Mouse (Mus musculus) thymus, postnatal 4 days (tissue): ENCODE data around the gene H3f3a.
A peak's percentile ranks its signal among the peaks of the same experiment; 100 is the strongest.

Experiments used
- DNase-seq: peaks from one replicate; pipeline ENCODE4 v3.0.0; 2021

Gene H3f3a

DNA sequence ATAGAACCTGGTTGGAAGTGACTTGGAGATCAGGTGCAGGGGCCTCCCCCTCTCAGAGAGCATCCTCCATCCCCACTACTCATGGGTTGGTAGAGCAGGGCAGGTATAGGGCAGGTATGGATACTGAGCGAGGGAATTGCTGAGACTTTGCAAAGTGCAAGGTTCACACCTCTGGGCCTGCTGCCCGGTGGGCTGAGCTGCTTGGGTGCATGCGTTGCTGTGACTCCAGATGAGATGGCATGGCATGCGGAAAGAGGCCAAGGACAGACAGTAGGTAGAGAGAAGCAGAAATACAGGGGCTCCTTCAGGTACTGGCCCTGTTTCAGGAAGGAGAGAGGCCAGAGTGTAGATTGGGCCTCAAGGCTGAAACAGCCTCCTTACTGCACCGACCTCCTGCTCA lies 32.5 kb downstream of the H3f3a start:
- no peak for DNase-seq

DNA sequence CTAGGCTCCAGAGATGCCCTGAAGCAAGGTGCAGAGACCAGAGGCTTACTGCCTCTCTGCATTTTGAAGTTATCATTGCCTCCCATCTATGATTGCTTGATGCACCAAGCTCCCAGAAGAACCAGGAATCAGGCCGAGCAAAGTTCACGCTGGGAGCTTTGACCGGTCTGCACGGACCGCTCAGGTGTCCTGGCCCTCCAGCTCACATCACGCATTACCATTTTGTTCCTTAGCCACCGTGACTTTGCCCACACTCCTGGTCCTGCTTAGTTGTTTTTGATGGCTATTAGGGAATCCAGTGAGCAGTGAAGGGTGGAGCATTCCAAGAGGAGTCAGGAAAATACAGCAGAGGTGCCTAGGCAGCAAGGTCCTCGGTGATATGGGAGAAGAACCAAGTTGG lies 33.5 kb downstream of the H3f3a start:
- no peak for DNase-seq

DNA sequence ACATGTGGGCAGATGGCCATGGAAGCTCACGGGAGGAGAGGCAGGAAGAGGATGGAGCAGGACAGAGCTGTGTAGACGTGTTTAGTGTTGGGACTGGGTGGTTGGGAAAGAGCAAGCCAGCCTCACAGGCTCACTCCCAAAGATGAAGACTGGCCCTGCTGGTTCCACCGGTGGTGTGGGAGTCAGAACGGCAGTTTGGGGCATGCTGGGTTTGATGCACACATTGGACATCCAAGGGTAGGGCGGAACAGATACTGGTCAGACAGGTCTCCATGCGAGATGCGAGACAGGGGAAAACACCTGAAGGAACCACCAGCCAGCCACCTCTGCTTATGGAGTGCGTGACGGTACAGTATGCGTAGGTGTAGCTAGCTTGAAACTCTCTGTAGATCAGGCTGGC lies 34.8 kb downstream of the H3f3a start:
- DNase-seq: no peak

DNA sequence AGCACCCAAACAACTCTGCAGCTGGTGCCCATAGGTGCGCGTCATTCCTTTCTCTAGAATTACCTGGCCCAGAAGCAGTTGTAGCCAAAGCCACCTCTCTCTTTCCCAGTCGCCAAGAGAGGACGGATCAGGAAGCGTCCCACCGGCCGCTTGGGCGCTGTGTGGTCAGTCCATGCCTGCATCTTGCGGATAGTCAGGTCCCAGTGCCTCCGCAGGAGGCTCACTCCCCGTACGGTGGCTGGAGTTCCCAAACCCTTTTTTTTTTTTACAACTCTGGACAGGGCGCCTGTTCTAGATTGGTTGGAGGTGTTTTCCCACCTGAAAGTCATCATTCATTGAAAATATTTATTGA lies 35.4 kb downstream of the H3f3a start:
- DNase-seq: no peak

DNA sequence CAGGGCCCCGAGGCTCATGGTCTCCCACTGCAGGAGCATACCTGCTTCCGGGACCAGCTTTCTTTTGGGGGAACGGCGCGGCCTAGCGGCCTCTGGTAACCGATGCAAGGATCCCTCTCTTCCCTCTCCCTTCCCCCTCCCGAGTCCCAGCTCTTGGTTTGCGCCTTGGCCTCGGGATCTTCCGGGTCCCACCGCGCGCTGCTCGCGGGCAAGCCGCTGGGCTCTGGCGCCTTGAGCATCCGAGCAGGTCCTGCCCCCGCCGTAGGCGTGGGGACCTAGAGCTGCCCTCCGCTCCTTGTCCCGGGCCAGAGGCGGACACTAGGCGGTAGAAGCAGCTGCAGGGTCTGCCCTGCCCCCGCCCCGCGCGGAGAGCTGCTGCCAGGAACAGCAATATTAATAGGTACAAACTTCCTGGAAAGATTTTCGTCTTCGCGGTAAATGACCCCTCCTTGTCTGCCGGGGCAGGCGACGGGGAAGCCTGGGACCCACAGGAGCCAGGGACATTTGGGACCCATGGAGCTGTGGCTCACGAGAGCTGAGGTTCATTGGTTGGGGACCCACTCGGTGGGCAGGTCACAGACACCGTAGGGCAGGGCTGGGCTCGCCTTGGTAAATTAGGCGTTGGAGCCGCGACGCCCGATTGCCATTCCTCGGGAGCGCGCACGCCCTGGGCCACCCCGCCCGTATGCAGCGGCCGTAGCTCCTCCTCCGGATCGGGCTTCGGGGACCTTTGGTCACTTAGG lies 35.9 kb downstream of the H3f3a start:
- peak; percentile 85 for DNase-seq

DNA sequence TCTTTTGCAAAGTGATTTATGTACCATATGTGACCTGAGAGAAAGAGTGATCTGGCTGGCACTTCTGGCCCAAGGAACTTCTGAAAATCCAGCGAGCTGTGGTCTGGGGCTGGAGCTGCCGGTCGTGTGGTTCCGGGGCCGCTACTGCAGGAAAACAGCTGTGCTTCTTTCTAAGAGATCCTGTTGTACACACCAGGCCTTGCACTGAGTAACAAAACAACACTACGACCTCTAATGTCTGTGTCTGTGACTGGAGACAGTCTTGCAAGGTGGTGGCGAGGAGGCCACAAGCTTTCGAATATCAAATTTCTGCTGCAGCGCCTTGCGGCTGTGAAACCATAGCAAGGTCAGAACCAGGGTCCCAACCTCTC lies 36.5 kb downstream of the H3f3a start:
- DNase-seq: no peak

DNA sequence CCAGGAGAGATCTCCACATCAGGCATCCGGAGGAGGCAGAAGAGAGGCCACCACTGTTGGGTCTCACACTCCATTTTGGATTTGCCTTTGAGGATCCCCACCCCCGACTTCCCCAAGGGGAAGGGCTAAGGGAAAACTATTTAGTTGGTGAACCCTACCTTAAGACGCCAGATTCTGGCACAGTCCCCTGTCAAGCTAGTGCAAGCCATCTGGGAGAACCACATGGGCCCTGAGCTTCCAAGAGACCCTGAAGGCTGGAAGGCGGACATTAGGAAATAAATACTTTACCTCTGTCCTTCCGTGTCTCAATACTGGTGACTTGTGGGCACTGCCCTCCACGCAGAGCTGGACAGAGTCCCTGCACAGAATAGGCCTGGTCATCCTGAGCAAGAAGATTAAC lies 37.2 kb downstream of the H3f3a start:
- peak; percentile 21 for DNase-seq

DNA sequence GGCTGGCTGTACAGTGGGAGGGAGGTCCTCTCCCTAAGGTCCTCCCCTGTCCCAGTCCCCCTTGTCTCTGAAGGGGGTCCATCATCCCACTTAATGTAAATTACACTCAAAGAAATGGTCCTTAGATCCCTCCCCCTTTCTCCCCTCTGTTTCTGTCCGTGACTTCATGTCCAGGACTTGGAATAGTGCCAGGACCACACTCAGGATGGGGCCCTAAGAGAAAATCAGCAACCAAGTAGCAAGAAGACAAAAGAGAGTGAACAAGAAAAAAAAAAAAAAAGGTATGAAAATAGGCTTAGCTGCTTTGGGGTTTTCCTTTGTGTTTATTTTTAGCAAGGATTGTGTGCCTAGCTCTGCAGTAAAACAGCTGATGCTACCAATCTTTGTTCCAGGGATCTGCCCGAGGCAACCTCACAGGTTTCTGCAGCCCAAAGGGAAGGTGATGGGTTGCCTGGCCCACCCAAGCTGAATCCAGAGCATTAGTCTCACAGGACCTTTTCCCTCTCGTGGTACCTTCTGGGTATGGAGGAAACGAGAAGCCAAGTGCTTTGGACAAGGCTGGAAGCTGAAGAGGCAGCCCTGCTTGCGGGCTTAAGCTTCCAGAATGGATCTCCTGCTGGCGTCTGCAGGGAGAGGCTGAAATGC lies 37.8 kb downstream of the H3f3a start:
- no peak for DNase-seq

DNA sequence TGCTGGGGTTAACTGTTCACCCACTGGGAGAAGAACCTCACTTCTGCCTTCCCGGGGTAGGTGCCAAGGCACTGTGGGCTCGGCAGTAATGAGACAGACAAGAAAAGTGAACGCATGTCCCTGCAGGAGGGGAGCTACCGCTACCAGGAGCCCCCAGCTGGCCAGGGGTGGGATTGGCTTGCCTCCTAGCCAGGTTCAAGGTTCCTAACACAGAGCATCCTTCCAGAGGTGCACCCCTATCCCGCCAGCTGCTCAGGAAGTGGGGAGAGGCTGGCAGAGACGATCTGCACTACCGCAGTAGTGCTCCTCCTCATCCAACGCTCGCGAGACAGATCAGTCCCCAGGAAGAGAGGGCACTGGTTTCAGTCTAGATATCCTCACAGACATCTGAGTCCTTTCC lies 38.4 kb downstream of the H3f3a start:
- peak; percentile 56 for DNase-seq

DNA sequence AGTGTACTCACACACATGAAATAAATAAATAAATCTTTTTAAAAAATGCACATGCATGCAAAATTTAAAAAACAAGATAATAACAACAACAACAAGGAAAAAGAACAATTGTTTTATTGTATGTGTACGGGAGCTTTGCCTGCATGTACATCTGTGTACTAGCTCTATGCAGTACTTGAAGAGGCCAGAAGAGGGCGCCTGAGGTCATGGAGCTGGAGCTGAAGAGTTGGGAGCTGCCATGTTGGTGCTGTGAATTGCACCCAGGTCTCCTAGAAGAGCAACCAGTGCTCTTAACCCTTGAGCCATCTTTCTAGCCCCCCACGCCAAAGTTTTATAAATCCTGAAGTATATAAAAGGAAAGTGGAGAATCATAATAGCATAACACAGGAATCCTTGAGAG lies 39.1 kb downstream of the H3f3a start:
- DNase-seq: peak; percentile 69

DNA sequence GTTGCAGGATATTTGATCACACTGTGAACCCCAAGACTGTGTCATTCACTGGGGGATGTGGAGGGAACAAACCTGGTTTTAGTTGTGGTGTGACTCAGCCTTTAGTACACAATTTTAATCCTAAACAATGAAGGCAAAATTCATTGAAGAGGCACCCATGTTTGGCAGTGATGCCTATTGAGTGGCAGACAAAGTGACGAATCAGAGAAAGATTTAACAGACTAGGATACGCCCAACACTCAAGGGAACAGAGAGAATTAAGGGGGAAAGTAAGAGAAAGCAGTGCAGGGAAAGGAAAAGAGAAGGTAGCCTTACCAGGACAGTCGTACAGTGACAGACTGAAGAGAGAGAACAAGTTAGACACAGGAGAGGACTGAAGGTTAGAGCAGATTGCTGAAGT lies 41.5 kb downstream of the H3f3a start:
- DNase-seq: no peak

DNA sequence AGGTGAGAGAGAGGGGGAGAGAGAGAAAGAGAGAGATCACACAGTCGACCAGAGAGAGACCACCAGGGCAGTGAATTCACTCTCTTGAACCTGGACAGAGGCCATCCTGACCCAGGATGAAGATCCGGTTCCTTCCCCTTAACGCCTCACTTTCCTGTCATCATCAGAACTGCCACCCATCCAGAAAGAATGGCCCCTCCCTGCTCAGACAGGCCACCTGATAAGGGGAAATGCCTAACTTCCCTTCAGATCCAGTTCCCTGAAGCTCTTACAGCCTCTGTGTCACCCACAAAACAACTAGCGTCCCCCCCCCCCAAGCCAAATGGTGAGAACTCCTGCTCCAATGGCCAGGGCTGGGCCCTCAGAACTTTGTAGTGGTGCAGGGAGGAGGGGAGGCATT lies 42.0 kb downstream of the H3f3a start:
- DNase-seq: no peak

DNA sequence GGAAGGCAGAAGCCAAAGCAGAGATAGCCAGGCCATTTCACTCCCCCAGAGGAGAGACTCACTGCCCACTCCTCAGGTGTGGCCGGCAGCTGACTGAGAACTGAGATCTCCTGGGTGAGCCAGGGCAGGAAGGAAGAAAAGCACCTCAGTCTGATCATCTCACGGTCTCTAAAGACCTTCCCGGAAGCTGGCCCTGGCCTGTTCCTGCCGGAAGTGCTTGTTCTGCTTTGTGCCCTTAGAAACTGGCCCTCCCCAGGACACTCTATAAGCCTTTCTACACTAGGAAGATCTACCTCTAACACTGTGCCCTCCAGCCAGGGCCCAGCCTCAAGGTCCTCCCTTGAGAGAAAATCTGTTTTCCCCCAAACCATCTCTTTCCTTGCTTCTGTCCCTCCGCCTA lies 42.4 kb downstream of the H3f3a start:
- no peak for DNase-seq

DNA sequence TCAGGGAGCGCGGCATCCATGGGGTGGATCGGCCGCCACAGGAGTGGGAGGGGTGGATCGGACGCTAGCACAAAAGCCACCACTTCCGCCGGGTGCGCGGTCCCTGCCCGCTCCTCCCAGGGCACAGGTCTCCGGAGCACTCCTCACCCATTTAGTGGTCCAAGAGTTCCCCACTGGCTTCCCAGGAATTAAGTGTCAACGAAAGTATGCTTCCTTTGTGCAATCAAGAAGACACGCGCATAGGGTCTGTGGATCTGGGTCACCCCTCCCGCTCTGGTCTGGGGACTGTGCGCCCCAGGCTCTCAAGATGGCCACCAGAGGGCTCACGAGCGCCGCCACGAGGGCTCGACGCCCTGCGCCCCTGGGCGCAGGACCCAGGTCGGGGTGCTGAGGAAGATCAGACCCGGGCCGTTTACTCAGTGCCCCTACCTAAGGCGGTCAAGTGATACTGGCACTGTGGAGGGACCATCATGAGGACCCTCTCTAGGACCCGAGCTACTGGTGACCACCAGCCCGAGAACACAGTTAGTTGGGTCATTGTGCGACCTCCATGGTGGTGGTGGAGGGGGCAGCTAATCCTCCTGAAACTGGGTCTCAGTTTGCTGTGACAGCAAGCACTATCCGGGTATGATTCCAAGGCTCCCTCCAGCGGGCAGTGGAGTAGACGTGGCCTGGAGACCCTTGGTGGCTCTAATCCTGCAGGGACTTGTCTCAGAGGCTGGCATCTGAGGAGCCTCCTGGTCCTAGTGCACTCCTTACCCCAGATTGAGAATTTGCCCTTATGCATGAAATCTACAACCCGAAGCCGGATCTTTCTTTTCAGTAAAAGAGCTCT lies 45.2 kb downstream of the H3f3a start:
- peak; percentile 92 for DNase-seq

DNA sequence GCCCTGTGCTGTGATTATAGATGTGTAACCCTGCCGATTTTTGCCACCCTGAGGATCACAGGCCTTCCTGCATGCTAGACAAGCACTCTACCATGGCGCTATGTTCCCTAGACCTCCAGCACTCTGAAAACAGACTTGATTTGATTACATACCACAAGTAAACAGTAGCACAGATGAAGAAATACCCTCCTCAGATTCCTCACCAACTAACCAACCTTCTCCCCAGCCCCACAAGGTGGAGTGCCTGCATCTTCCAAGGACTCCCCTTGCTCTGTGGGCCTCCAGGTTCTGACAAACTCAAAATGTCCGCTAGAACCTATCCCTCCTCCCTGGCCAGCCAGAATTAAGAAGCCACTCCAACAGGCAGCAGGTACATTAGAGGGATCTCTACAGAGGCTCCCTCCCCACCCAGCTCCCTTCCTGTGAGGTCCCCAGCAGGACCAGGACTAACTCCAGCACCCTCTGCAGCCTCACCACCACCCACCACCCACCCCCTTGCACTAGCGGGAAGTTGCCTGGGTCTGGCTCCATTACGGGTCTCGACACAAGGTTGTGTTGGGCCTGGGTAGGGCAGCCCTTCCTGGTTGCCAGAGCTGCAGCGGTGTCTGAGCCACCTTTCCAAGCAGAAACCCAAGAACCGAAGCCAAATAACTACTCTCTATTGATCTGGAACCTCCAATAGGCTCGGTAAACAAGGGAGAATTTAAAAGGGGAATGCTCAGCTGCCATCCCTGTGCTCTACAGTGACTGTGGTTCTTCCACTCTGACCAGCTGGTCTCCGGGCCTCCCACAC lies 46.0 kb downstream of the H3f3a start:
- DNase-seq: peak; percentile 65

DNA sequence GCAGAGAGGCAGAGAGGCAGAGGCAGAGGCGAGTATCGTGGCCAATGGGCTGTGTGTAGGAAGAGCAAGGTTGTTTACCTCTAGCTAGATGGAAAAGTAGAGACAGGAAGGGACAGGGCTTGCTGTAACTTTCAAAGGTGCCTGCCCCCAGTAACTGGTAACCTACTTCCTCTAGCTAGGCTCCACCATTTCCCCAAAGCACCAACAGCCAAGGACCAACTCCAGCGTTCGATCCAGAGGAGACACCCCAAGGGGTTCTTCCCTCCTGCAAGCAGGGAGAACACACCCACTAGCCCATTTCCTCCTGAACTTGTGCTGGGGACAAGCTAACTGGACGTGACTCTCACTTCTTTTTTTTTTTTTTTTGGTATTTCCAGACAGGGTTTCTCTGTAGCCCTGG lies 47.2 kb downstream of the H3f3a start:
- DNase-seq: peak; percentile 38

DNA sequence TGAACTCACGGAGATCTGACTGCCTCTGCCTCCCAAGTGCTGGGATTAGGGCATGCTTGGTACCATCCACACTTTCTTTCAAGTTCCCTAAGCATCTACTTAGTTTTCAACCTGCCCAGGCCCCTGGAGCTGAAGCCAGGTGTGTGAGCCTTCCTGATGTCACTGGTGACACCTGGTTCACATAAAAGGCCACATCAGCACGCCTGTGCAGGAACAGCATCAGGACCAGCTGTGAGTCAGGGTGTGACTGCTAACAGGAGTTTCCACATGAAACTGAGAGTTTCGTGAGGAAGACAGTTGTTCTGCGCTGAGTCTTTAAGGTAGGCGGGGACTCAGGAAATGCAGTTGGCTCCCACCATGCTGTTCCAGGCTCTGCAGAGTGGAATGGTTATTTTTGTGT lies 48.4 kb downstream of the H3f3a start:
- peak; percentile 23 for DNase-seq

DNA sequence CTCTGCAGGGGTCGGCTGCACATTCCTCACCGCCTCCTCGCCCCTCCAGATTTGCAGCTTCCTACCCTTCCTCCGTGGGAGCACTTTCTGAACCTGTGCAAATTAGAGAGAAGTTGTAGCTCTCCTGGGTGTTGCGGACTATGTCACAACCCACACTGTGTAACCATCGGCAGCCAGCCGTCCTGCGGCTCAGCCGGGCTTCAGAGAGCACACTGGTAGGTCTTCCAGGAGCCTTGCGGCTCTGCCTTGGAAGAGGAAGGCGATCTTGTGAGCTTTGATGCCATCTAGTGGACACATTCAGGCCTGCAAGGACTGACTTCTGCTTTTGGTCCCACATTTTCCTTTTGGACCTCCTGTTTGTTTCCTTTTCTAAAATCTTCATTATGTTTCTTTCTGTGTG lies 49.9 kb downstream of the H3f3a start:
- DNase-seq: peak; percentile 86

DNA sequence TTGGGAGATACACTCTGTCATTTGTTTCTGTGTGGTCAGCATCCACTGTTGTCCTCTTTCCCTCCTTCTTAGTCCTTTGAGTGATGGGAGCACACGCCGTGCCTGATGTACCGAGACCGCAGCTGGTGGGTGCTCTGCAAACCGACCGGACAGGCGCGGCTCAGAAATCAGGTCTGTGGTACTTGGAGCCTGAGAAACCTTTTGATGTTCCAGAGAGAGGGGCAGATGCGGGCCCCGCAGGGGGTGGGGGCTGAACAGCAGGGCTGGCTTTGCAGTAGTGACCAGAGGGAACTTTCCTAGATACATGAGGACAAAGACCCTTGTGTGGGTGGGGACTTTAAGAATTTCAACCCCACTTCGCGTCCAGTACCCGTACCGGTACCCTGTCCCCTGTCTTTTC lies 50.4 kb downstream of the H3f3a start:
- DNase-seq: peak; percentile 38

DNA sequence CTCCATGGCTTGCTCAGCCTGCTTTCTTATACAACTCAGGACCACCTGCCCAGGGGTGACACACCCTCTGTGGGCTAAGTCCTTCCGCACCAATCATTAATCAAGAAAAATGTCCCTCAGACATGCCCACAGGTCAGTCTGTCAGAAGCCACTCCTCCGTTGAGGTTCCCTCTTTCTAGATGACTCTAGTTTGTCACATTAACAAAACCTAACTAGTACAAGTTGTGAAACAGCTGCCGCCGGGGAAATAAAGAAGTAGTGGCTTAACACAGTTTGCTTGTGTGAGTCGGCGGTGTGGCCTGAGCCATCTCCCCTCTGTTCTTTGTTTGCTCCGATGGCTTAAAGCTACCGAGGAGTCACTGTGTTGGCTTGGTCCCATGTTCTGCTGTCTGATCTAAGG lies 51.1 kb downstream of the H3f3a start:
- DNase-seq: no peak

DNA sequence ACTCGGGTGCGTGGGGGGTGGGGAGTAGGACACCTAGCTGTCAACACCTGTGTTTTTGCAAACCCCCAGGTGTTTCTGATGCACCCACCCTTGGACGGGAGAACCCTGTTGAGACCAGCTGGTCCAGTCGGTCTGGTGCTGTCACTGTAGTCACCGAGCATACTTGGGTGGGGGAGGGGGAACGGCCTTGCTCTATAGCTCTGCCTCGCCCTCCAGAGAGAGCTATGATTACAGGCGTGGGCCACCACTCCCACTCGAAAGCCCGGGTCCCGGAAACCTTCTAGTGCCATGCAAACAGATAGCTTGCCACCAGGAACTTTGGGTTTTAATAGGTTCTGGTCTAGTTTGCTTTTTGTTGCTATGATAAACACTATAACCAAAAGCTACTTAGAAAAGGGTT lies 51.6 kb downstream of the H3f3a start:
- DNase-seq: no peak

DNA sequence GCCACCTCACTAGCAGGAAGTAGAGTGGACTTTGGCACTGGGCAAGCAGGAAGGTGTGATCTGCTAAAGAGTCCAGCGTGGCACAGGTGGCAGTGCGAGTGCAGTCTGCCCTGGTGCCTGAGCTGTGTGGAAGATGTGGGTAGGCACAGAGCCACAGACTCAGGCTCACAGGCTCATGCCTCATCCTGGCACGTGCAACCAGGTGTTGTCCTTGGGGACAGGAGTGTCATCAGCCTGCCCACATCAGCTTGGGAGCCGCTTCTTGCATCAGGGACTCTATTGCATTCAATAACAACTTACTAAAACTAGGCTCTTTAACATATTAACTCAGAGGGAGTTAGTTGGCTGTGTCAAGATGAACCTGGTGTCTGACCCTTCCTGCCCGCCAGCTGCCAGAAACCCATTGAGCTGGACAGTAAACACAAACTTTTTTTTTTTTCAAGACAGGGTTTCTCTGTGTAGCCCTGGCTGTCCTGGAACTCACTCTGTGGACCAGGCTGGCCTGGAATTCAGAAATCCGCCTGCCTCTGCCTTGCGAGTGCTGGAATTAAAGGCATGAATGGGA lies 55.7 kb downstream of the H3f3a start:
- no peak for DNase-seq
